Mouse (Mus musculus) right cerebral cortex, postnatal 36 days (tissue): ENCODE measurements around the gene Sult5a1.
"Not testable (repeated sequence)": the region's sequence is repeated elsewhere in the genome, so short reads cannot be mapped to it uniquely, and the experiment has no call there.

Experiments
- DNase-seq, 2 experiments: peaks; one replicate each; pipeline ENCODE4 v3.0.0; 2022; ENCODE audit warnings: low spot score in 2 of 2, mixed read lengths in 1 of 2

Gene Sult5a1

GRCm38 (mm10) chr8:123135406-123135805 is 22.7 kb downstream of the Sult5a1 start:
- DNase-seq = no peak

DNA sequence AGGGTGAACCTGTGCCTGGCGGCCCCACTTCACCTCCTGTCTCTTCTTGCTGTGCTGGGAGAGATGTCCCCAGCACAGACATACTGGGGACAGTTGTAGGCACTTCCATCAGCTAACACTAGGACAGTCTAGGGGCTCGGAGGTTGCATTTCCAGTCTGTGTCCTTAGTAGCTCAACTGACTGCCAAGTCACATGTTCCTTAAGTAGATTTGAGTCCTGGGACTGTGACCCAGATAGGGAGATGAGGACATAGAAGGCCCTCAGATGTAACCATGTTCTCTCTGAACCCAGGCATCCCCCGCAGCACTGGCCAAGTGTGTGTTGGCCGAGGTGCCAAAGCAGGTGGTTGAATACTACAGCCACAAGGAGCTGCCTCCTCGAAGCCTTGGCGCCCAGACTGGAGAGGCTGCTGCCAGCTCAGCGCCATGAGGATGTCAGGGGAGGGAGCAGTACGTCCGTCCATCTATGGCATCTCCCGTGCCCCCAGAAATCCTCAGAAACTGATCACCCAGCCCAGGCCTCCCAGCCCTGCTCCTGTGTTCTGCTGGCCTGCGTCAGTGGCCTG is 23.9 kb downstream of the Sult5a1 start:
- DNase-seq = no peak

- no peak for DNase-seq
These were observed 25.2 kb downstream of the Sult5a1 start for GRCm38 (mm10) chr8:123132953-123133352.

DNA sequence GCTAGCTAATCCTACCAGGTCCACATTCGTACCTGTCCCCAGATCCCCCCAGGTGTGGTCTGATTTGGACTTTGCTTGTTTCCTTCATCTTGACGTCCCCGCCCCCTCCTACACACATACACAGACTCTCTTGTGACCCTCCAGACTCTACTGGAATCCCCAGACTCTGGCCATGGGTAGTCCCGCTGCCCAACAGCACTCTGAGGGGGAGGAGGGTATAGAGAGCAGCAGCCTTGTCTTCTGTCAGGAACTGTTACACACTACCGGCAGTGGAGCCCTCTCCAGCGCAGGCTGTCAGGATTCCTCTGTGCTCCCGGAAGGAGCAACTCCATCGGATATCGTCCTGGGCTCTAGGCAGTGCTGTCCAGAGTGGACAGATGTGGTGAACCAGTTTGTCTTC is 27.1 kb downstream of the Sult5a1 start:
- DNase-seq = no peak

GRCm38 (mm10) chr8:123126193-123126816 is 31.8 kb downstream of the Sult5a1 start:
- no peak for DNase-seq

DNA sequence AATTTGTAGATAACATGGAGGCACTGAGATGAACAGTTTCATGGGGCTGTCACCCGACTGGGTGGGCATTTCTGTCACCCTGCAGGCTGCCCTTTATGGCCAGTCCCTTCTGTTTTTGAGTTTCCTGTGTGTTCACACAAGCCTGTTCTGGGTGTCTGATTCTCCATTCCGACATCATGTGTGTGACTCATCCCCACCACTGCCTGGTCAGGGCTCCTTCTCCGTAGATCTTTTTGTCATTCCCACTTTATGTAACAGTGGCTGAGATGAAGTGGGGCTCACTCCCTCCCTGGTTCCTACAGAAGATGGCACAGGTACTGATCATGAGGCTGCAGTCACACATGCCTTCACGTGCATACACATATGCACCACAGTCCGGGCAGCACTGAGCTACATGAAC is 35.4 kb downstream of the Sult5a1 start:
- DNase-seq = no peak

GRCm38 (mm10) chr8:123122059-123122458 is 36.1 kb downstream of the Sult5a1 start:
- DNase-seq = peak in 1 of 2 experiments; percentile 25

GRCm38 (mm10) chr8:123117744-123118143 is 40.4 kb downstream of the Sult5a1 start:
- no peak for DNase-seq

DNA sequence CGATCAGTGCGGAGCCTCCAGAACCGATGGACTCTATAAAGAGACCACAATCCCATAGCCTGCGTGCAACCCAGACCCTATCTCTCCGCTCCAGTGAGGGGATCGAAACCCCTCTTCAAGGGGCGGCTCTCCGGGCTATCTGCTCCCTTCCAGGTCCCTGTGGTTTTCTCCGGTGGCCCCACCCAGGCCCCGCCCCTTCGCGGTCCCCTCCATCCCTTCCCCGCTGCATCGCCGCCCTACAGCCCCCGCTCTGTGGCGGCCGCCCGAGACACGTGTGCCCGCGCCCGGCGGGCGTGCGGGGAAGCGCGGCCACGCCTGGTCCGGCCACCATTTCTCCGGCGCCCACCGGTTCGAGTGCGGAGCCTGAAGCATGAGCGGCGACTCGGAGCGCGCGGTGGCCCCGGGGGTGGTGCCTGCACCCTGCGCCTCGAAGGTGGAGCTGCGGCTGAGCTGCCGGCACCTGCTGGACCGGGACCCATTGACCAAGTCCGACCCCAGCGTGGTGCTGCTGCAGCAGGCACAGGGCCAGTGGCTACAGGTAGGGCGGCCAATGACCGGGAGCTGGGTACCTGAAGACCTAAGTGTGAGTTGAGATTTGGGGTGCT is 40.9 kb downstream of the Sult5a1 start, which contains the start of gene Cpne7:
TSS of gene Cpne7 (plus strand) at position 248 of the 605 bp plus-strand sequence.
- no peak for DNase-seq

- DNase-seq = no peak
These were observed 43.5 kb downstream of the Sult5a1 start for GRCm38 (mm10) chr8:123114644-123115043.

- no peak for DNase-seq
These were observed 44.1 kb downstream of the Sult5a1 start for GRCm38 (mm10) chr8:123113908-123114469.

- DNase-seq = no peak
These were observed 45.2 kb downstream of the Sult5a1 start for GRCm38 (mm10) chr8:123112892-123113291.

DNA sequence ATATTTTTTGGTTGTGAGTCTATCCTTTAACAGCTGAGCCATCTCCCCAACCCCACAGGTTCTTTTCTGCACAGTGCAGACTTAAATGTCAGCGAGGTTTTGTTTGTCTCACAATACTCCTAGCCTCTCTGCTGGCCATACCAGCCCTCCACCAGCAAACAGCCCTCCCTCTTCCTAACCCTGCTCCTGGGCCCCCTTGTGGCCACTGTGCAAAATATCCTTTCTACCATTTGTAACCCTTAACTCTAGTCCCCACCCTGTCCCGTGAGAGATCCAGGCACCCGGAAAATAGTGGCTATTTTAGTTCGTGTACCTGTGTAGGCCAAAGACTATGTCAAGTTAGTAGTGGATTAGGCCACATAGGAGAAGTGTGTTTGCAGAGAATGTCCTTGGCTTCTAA is 47.5 kb downstream of the Sult5a1 start:
- no peak for DNase-seq

DNA sequence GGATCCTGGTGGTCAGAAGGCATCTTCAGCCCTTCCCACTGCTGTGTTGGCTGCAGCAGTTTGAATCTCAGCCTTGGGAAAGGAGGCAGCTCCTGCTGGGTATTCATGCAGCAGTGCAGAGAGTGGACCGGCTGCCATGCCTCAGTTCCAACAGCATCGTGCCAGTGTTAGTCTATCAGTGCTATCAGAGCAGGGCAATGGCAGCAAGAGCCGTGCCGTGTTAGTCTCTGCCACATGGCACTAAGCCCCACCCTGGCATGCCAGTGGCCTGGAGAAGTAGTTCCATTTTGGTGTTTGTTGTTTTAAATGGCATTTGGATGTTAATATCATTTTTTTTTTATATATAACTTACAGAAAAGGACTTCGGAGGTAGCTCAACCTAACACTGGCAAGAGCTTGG is 49.2 kb downstream of the Sult5a1 start:
- no peak for DNase-seq

GRCm38 (mm10) chr8:123108010-123108409 is 50.1 kb downstream of the Sult5a1 start:
- DNase-seq = no peak

- no peak for DNase-seq
These were observed 51.6 kb downstream of the Sult5a1 start for GRCm38 (mm10) chr8:123106531-123106930.

GRCm38 (mm10) chr8:123105553-123106326 is 52.4 kb downstream of the Sult5a1 start:
- DNase-seq = no peak

- DNase-seq = no peak
These were observed 53.9 kb downstream of the Sult5a1 start for GRCm38 (mm10) chr8:123104046-123104767.

GRCm38 (mm10) chr8:123103285-123103684 is 54.8 kb downstream of the Sult5a1 start:
- no peak for DNase-seq

DNA sequence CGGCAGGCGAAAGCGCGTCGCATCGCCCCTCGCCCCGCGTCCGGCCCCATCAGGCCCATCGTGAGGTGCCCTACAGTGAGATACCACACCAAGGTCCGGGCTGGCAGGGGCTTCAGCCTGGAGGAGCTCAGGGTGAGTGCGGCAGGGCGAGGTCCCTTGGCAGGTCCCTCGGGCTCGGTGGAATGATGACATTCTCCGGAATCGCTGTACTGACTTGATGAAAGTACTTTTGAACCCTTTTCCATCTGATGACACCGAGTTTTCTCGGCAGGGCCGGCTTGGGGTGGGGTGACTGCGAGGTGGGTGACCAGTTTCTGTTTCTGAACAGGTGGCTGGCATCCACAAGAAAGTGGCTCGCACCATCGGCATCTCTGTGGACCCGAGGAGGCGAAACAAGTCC is 55.3 kb downstream of the Sult5a1 start:
- not testable (repeated sequence) for DNase-seq
